Mouse (Mus musculus): Measurements from ENCODE around the gene 1700016H13Rik. TPM values are rescaled to one million over a fixed set of nuclear protein-coding genes. Genes with fewer than 3 reads are reported as not detected.
A peak's percentile ranks its signal among the peaks of the same experiment; 100 is the strongest.

The 1700016H13Rik gene
- total and polyA plus RNA-seq, 2 experiments from 2014 or later, result 0.37 TPM; not detected in 1

DNA sequence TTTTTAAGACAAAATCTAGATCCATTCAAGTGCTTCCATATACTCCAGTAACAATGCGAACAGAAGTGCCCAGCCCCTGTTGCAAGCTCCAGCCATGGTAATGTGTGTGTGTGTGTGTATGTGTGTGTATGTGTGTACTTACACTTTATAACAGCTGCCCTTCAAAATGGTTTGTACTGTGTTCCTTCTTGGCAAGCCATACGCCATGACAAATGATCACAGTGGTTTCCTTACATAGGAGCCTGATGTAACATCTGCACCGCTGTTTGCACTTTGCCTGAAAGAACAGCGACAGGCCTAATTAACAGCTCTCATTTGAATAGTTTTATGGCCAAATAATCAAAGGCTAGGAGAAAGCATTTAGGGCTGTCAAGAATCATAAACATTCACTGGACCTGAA is 1.0 kb downstream of the 1700016H13Rik start:
- no peaks in the 10 kb centered on the region for H3K9me3 ChIP-seq (ENCODE audit: low read length)
- H3K27ac ChIP-seq, result no peak overlapping the region
- ATAC-seq (no peak), DNase-seq (ENCODE audit: low spot score) (no peak)
- peak overlapping the region; percentile 96 for H3K4me2 ChIP-seq (ENCODE audit: low read depth, low read length)
- no peaks in the 10 kb centered on the region for H3K4me1 ChIP-seq (ENCODE audit: insufficient read depth, low read length)
- no peaks in the 10 kb centered on the region for H3K27me3 ChIP-seq (ENCODE audit: insufficient read depth, low read length)
- no peak overlapping the region for H3K9ac ChIP-seq (replicated peaks; ENCODE audit: low read length)
- TF ChIP-seq CTCF (IDR thresholded peaks at IDR 0.05; ENCODE audit: low read depth), result no peak
- WGBS, result 57% methylated on average over 4 of the region's 4 CpGs
- no peak overlapping the region for H3K4me3 ChIP-seq (ENCODE audit: low read length)
- no peaks in the 10 kb centered on the region for H3K36me3 ChIP-seq (ENCODE audit: insufficient read depth, low read length)

- no peaks in the 10 kb centered on the region for H3K9me3 ChIP-seq (ENCODE audit: low read length)
- H3K27ac ChIP-seq, result no peak overlapping the region
- H3K27me3 ChIP-seq (ENCODE audit: insufficient read depth, low read length), result no peaks in the 10 kb centered on the region
- no peak overlapping the region for H3K9ac ChIP-seq (replicated peaks; ENCODE audit: low read length)
- WGBS, result 28% methylated on average over 6 of the region's 6 CpGs
- DNase-seq (ENCODE audit: low spot score) (peak; percentile 86), ATAC-seq (no peak)
- H3K4me2 ChIP-seq (ENCODE audit: low read depth, low read length), result no peak overlapping the region
- no peak overlapping the region for H3K4me3 ChIP-seq (ENCODE audit: low read length)
- H3K36me3 ChIP-seq (ENCODE audit: insufficient read depth, low read length), result no peaks in the 10 kb centered on the region
- peak; percentile 81 for TF ChIP-seq CTCF (IDR thresholded peaks at IDR 0.05; ENCODE audit: low read depth)
- no peaks in the 10 kb centered on the region for H3K4me1 ChIP-seq (ENCODE audit: insufficient read depth, low read length)
Observed at GRCm38 (mm10) chr5:103654225-103654624, 1.6 kb downstream of the 1700016H13Rik start.

DNA sequence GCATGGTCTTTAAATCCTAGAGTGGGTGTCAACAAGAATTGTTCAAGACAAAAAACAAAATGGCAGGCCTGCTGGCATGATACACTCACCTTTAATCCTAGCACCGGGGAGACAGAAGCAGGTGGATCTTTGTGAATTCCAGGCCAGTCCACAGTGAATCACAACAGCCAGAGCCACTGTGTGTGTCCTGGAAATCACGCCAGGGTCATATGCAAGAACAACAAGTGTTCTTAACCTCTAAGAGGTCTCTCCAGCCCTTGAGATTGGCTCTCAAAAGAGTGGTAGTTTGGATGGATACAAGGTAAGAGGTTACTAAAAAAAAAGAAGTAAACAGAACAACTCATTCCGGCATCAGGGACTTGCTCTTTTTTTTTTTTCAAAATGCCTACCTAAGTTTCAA is 8.5 kb downstream of the 1700016H13Rik start:
- no peak for TF ChIP-seq CTCF (IDR thresholded peaks at IDR 0.05; ENCODE audit: low read depth)
- no peak overlapping the region for H3K4me2 ChIP-seq (ENCODE audit: low read depth, low read length)
- no peaks in the 10 kb centered on the region for H3K9me3 ChIP-seq (ENCODE audit: low read length)
- WGBS, result 87% methylated on average over 3 of the region's 3 CpGs
- no peak overlapping the region for H3K9ac ChIP-seq (replicated peaks; ENCODE audit: low read length)
- DNase-seq (ENCODE audit: low spot score) (no peak), ATAC-seq (no peak)
- no peak overlapping the region for H3K27ac ChIP-seq
- no peaks in the 10 kb centered on the region for H3K27me3 ChIP-seq (ENCODE audit: insufficient read depth, low read length)
- no peak overlapping the region for H3K4me3 ChIP-seq (ENCODE audit: low read length)
- no peaks in the 10 kb centered on the region for H3K36me3 ChIP-seq (ENCODE audit: insufficient read depth, low read length)
- no peaks in the 10 kb centered on the region for H3K4me1 ChIP-seq (ENCODE audit: insufficient read depth, low read length)

DNA sequence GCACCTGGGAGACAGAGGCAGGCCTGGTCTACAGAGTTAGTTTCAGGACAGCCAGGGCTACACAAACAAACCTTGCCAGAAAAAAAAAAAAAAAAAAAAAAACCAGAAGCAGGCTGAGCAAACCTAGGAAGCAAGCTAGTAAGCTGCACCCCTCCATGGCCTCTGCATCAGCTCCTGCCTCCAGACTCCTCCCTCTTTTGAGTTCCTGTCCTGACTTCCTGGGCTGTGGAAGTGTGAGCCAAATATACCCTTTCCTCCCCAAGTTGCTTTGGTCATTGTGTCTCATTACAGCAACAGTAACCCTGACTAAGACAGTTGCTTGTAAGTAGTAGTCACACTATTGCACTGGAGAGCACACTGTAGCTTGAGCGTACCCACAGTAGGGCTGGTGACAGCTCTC is 11.6 kb downstream of the 1700016H13Rik start:
- H3K27me3 ChIP-seq (ENCODE audit: insufficient read depth, low read length), result no peaks in the 10 kb centered on the region
- no peak overlapping the region for H3K9ac ChIP-seq (replicated peaks; ENCODE audit: low read length)
- WGBS, result 91% methylated on average over 1 of the region's 1 CpGs
- H3K9me3 ChIP-seq (ENCODE audit: low read length), result no peaks in the 10 kb centered on the region
- H3K4me3 ChIP-seq (ENCODE audit: low read length), result no peak overlapping the region
- no peak overlapping the region for H3K4me2 ChIP-seq (ENCODE audit: low read depth, low read length)
- H3K27ac ChIP-seq, result no peak overlapping the region
- H3K36me3 ChIP-seq (ENCODE audit: insufficient read depth, low read length), result no peaks in the 10 kb centered on the region
- no peak for TF ChIP-seq CTCF (IDR thresholded peaks at IDR 0.05; ENCODE audit: low read depth)
- DNase-seq (ENCODE audit: low spot score), result no peak
- ATAC-seq, result no peak
- H3K4me1 ChIP-seq (ENCODE audit: insufficient read depth, low read length), result no peaks in the 10 kb centered on the region

DNA sequence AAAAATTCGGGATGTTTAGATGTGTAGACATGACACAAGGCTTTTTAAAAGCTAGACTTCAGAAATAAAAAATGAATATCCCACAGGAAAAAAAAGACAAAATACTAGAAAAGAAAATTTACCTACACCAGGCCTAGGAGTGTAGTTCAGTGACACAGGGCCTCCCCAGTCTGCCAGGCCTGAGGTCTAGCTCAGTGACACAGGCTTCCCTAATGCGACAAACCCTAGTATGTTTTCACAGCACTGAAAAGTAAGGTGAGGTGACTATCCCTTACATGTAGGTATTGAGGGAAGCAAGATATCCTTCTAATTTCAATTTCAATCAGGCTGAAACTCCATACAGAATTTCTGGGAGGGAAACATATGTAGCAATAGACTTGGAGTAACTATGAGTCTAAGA is 18.6 kb downstream of the 1700016H13Rik start:
- no peaks in the 10 kb centered on the region for H3K27me3 ChIP-seq (ENCODE audit: insufficient read depth, low read length)
- ATAC-seq (no peak), DNase-seq (ENCODE audit: low spot score) (no peak)
- H3K9me3 ChIP-seq (ENCODE audit: low read length), result no peaks in the 10 kb centered on the region
- H3K27ac ChIP-seq, result no peak overlapping the region
- no peaks in the 10 kb centered on the region for H3K36me3 ChIP-seq (ENCODE audit: insufficient read depth, low read length)
- WGBS, result 91% methylated on average over 2 of the region's 2 CpGs
- H3K9ac ChIP-seq (replicated peaks; ENCODE audit: low read length), result no peak overlapping the region
- H3K4me2 ChIP-seq (ENCODE audit: low read depth, low read length), result no peak overlapping the region
- H3K4me3 ChIP-seq (ENCODE audit: low read length), result no peak overlapping the region
- no peaks in the 10 kb centered on the region for H3K4me1 ChIP-seq (ENCODE audit: insufficient read depth, low read length)
- no peak for TF ChIP-seq CTCF (IDR thresholded peaks at IDR 0.05; ENCODE audit: low read depth)

- ATAC-seq, result no peak; the same call in 1 of the 2 replicates
- H3K4me3 ChIP-seq (ENCODE audit: low read length), result no peak overlapping the region
- 62% methylated on average over 9 of the region's 9 CpGs for WGBS
- H3K4me1 ChIP-seq (ENCODE audit: insufficient read depth, low read length), result no peaks in the 10 kb centered on the region; the same call in none of the 2 replicates
- H3K36me3 ChIP-seq (ENCODE audit: insufficient read depth, low read length), result no peaks in the 10 kb centered on the region
- H3K9me3 ChIP-seq (ENCODE audit: low read length), result no peaks in the 10 kb centered on the region
- no peak for TF ChIP-seq CTCF (IDR thresholded peaks at IDR 0.05; ENCODE audit: low read depth)
- peak overlapping the region; percentile 26; the same call in 1 of the 2 replicates for H3K27ac ChIP-seq
- H3K27me3 ChIP-seq (ENCODE audit: insufficient read depth, low read length), result no peaks in the 10 kb centered on the region
- 0 out of 2 replicates have a peak overlapping the region, but pooled peaks have one; percentile 17 for H3K4me2 ChIP-seq (ENCODE audit: low read depth, low read length)
- no peak for DNase-seq (ENCODE audit: low spot score)
- no peak overlapping the region for H3K9ac ChIP-seq (replicated peaks; ENCODE audit: low read length)
Observed at GRCm38 (mm10) chr5:103629854-103630580, 25.8 kb downstream of the 1700016H13Rik start.

All from hindbrain, postnatal 0 days (tissue).